Mouse (Mus musculus): ENCODE results near the gene Rbm20.

Gene Rbm20

DNA sequence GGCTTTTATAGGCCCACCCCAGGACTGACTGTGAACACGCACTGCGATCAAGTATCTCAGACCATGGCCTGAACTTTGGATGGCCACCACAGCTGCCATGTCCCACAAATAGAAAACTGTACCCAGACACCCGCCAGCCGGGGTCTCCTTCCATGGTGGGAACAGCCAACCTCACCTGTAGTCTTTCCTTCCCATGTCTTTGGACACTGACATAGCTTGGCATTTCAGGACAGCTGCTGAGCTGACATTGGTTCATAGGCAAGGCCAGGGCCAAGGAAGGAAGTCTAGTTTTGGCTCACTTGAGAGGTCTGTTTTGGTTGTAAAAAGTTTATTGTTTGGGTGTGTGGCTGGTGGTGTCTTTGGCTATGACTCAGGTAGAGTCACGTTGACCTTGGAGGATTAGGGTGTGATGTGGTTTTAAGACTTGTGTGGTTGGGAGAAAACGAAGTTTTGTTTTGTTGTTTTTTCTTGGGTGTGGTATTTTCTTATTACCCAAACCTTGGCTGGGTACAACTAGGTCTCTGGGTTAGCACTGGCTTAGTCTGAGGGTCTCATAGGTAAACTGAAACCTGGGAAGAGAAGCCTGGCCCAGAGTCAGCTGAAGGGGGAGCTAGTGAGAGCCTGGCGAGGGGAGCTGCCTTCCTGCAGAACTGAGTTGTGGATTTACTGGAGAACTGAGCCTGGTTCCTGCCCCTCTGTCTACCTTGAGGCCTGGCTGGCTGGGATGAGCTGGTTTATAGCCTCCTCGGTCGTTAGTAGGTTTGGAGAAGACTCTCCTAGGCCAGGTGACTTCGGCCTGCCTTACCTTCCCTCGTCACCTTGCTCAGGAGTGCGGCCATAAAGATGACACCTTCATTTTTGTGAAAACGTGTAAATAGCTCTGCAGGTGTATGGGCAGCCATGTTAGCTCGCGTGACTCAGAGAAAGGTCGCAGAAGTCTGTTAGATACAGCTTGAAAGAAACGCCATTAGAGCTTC lies 83.3 kb downstream of the Rbm20 start:
- no peak for DNase-seq

DNA sequence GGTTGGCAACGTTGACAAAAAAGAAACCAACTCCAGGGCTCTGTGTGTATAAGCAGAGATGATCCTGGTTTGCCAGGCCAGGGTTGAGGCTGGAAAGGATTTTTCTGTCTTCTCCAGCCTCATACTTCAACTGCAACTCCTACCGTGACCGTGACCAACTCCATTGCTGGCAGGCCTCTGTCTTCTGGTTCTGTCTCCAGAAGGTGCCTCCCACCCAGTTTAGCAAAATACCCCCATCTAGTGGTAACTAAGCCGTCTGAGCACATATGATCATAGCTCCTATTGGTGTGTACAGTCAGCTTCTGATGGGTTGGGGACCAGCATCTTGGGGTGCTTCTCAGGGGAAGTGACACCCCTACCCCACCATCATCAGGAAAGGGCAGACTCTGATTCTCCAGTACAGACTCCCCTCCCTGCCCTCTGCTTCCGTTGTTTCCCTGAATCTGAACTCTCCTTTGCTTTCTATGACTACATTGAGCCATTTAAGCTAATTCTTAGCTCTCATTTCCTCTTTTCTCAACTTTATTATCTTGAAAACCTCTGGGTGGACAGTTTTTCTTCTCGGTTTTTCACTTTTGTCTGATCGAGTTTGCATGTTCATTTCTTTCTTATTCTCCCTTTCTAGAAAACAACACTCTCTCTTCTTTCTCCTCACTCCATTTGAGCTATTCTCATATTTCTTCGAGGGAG lies 85.8 kb downstream of the Rbm20 start:
- DNase-seq, result no peak

DNA sequence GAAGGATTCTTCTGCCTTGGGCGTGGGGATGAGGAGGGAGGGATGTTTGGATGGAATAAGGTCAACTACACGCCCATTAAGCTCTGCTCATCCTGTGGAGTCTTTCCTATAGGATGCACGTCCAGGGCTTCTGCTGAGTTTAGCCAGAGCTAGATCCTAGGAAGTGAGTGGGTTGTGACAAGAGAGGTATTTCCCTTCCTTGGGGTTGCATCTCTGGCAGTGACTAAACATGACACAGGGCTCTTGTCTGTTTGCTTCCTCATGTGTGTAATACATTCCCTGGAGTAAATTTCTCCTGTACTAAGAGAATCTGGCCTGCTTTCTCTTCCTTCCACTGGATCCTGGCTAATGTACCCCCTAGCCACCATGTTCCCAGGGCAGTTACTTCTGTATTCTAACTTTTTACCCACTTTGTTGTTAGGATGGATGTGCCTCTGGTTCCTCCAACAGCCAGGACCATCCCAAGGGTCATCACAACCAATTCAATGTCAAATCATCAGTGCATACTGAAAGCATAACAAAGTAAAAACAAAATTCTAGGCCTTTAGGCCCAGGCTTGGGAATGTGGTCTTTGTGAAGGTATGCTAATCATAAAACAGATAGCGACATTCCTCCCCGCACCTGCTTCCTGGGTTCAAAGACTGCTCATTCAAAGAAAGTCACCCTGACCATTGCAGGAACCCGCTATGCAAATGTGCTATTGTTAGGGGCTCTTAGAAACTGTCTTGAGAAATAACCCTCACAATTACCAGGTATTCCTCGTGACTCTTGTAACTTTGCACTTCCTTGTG lies 87.8 kb downstream of the Rbm20 start:
- no peak for DNase-seq

DNA sequence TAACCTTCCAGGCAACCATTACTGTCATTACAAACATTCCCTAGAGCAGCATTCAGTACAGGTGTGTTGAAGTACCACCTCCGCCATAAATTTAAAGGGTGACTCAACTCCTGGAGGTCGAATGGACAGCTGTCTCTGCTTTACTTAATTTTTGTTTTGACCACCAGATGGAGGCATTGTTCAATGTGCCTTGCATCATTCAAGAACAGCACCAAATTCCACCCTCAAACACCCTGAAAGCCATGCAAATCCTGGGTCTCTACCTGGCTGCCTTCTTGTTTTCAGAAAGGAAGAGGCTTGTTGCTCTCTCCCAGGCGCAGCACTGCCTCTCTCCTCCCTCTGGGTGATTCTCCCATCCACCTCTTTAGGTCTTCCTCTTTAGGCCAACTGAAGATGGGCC lies 91.4 kb downstream of the Rbm20 start:
- peak; percentile 50 for DNase-seq

- no peak for DNase-seq
These were observed 97.0 kb downstream of the Rbm20 start for GRCm38 (mm10) chr19:53773937-53774640.

DNA sequence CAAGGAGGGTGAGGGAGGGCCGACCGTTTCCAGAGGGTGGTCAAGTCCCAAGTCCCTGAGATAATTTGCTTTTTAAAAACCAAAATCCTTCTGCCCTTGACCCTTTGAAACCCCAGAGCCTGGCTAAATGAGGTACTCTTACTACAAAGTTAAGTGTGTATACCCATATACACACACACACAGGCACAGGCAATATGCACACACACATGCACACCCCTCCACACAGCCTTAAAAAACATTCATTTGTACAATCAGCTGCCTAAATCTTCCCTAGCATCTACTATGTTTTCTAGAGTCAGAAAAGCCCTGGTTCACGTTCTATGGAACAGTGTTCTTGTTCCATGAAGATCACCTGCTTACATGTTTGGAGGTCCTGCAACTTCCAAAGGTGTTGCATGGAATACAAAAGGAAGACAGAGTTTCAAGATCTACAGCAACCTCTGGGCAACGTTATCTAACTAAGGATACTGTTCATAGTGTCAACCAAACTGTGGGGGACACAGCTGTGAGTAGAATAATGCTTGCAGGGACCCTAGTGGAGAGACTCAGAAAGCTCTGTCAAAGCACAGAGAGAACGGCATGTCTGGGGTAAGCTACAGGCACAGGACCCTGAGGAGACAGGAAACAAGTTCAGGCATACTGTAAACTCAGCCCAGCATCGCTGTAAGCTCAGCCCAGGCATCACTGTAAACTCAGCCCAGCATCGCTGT lies 97.7 kb downstream of the Rbm20 start:
- no peak for DNase-seq

DNA sequence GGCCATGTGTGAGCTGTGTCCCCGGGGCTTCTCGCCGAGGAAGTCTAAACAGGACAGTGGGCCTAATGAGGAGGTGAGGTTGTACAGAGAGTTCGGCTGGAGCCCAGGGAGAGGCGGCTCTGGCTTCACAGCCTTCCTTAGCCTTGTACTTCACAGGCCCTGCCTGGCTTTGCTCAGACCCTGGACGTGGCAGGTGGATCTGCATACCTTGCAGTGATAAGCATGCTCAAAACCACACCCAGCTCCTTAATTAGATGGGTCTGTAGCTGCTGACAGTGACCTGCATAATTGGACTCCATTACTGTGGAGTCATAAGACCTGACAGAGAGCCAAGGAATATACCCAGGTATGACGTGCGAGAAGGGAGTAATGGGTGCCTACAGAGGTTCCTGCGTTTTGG lies 102.3 kb downstream of the Rbm20 start:
- DNase-seq, result no peak

DNA sequence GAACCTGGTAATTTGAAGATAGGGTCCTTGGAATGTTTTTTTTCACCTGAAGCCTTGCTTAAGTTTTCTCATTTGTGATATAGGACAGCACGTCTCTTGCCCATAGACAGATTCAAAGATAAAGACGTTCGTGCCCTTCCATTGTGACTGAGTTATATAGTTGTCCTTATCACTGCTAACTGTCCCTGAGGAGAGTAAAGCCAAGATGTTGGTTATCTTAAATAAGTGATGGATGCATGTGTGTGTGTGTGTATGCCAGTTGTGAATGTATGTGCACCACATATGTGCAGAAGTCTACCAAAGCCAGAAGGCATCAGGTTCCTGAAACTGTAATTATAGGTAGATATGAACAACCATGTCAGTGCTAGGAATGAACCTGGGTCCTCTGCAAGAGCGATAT lies 102.7 kb downstream of the Rbm20 start:
- no peak for DNase-seq

GRCm38 (mm10) chr19:53780752-53781602 lies 103.9 kb downstream of the Rbm20 start:
- DNase-seq, result no peak

- DNase-seq, result no peak
These were observed 104.7 kb downstream of the Rbm20 start for GRCm38 (mm10) chr19:53781826-53782225.

DNA sequence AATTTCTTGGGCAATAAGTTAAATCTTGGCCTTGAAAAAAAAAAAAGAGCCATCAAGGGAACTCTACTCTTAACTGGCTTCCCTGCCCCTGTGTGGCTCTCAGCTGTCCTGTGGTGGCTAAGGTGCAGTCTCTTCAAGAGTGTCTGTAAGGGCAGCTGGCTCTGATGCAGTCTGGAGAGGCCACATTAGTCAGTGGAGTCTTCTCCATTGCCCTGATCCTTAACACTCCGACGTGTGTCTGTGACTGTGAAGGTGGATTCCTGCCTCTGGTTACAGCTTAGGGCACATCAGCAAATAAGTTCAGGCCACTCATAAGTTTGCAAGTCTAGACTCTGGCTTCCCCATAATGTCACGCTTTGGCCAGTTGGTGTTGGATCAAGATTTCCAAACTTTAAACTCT lies 108.2 kb downstream of the Rbm20 start:
- no peak for DNase-seq

DNA sequence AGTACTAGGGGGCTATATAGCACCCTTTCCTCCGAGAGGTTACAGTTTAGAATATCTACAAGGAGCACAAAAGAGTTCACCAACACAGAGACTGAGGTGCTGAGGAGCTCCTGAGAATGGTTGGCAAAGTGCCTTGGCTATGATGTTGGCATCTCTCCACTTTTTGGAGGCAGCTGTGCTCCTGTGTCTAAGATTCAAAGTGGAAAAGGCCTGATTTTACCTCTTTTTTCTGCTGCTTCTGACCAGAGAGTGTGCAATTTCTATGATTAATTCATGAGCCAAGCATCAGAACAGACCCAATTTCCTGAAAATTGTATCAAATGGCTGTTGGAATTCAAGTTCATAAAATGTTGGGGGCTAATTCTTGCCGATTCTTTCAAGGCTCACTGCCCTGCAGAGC lies 109.1 kb downstream of the Rbm20 start:
- DNase-seq, result no peak

- no peak for DNase-seq
These were observed 109.7 kb downstream of the Rbm20 start for GRCm38 (mm10) chr19:53786836-53787235.

DNA sequence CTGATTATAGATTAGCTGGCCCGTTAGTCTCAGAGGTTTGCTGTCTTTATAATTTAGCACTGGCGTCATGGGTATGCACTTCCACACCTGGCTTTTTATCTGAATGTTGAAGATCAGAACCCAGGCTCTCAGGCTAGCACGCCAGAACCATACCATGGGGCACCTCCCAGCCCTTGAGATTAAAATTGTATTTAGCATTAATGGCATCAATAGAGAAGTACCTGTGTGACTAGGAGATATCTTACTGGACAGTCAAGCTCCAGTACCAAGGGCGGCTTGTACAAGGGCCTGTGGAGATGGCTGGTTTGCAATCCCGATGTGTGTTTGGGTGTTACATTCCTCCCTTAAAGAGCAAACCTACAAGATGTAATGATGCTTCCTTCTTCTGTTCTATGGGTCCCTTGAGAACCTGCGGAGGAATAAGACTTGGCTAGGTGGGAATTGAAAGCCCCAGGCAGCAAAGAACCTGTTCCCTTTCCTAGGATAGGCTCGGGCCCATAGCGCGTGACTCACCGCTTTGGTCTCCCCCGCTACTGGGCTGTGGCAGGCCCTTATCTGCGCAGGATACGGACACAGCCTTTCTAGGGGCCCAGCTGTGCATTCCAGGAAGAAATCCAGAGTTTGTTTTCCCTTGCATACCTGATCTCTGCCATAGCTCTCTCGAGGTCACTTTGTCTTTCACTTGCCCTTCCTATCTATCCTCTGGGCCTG lies 111.7 kb downstream of the Rbm20 start:
- no peak for DNase-seq

DNA sequence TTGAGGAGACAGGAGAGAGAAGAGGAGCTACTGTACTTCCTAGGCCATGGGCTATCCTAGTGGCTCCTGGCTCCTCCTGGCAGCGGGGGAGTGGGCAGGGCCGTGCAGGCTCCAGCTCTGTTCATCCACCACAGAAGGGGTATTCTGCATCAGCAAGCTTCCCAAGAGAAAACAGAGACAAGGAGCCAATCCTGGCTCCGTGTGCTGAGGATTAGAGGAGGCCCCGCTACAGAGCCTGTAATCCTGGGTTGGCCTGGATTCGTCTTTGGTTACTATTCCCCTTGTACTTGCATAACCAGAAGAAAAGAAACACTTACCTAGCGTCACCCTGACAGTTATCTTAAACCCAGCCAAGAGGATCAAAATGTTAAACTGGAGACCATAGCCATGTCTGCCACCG lies 112.5 kb downstream of the Rbm20 start:
- no peak for DNase-seq

DNA sequence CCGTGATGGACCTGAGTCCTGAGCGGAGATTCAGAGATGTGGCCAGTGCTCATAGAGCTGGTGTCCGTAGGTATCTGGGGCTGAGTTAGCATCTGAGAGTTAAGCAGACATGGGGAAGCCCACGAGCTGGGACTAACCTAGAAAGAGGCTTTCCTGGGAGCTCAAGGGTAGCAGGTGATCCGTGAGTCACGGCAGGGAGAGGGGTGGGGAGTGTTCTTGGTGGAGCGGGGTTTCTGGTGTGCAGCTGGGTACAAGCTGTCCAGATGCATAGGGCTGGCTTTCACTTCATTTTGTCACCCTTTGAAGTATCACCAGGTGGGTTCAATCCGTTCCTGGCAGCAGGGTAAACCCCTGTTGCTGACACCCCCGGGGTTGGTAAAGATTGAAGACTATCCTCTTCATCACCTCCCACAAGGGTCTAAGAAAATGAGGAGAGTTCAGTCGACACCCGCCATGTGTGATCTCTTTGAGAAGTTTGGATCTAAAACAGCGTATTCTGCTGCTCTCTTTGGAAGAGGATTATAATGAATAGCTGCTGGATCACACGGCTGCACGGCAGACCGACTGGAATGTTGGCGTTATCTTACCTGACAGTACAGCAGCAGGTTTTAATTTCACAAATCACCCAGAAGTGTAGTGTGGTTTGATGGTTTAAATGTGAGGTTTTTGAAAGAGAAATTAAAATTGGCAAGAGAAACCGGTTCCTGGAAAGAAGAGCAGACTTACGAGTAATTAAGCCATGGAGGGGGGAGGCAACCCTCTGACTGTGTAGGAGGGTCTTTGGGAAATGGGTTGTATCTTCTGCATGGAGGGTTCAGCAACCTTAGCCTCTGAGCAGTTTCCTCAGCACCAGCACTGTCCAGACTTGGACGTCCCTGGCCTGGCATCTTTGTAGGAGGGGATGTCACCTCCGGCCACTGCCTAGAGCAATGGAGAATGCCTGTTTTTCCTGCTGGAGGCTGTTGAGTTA lies 114.9 kb downstream of the Rbm20 start:
- no peak for DNase-seq

DNA sequence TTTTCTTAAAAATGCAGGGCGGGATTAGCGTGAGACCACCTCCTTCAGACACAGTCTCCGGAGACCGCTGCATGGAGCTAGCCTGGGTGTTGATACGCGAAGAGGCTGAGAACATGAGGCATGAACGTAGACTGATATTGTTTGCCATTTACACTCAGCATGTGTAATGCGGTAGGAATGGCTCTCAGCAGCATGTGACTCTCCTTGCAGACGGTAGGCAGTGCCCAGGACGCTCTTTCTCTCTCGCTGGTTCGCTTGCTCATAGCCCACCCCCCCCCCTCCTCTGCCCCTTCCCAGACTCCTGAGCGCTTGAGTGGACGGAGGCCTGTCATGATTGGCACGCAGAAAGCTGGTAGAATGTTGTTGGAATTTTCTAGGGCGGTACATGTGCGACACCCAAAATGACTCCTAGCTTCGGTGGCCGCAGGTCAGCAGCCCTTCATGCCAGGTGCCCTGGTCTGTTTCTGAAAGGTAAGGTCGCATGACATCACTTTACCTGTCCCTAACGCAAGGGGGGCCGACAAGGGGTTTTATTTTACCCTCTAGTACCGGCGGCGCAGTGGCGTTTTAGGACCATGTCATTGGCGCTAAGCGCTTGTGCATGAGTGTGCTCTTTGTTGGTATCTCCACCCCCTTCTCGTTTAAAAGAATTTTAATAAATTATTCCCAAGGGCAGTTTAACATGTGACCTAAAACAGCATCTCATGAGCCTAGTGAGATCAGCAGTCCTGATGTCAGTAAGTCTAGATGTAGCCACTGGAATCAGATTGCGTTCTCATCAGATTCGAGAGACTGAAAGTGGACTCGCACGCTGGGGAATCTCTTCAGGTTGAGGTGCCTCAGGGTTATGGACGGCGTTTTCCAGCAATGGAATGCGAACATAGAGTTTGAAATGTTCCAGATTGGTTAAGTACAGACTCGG lies 116.1 kb downstream of the Rbm20 start:
- DNase-seq, result no peak

All from cerebellum, adult 9-10 months (tissue).